Mouse (Mus musculus) kidney, embryonic 15.5 days (tissue): ENCODE data around the gene Olfr543. TPM values are rescaled to one million over a fixed set of nuclear protein-coding genes. Genes with fewer than 3 reads are reported as not detected.
A peak's percentile ranks its signal among the peaks of the same experiment; 100 is the strongest.
"Not testable (repeated sequence)": the region's sequence is repeated elsewhere in the genome, so short reads cannot be mapped to it uniquely, and the experiment has no call there.

Experiments
- ATAC-seq: fragments of 200-750 bp; cut with Nextera tagmentation; replicated peaks from 2 replicates; pipeline ENCODE4 v1.8.0; 2017; ENCODE audit warnings: moderate TSS enrichment; ENCODE audit not compliant: low FRiP score
- H3K27ac ChIP-seq: fragments of 300-500 bp; sonication (generic); 2 replicates; pipeline ENCODE4 v1.5.1; 2015; ENCODE audit warnings: mild to moderate bottlenecking, inconsistent platforms
- H3K27me3 ChIP-seq: fragments of 300-500 bp; sonication (generic); 2 replicates; pipeline ENCODE4 v1.6.1; 2015; ENCODE audit warnings: inconsistent platforms
- H3K36me3 ChIP-seq: fragments of 300-500 bp; sonication (generic); 2 replicates; pipeline ENCODE4 v1.6.1; 2015; ENCODE audit warnings: inconsistent platforms
- H3K4me1 ChIP-seq: fragments of 300-500 bp; sonication (generic); 2 replicates; pipeline ENCODE4 v1.6.1; 2015; ENCODE audit warnings: inconsistent platforms
- H3K4me2 ChIP-seq: fragments of 300-500 bp; sonication (generic); 2 replicates; pipeline ENCODE4 v1.6.1; 2015; ENCODE audit warnings: moderate library complexity, mild to moderate bottlenecking, inconsistent platforms
- H3K4me3 ChIP-seq: fragments of 300-500 bp; sonication (generic); replicated peaks from 2 replicates; pipeline ENCODE4 v1.5.1; 2015; ENCODE audit warnings: mild to moderate bottlenecking, inconsistent platforms
- H3K9ac ChIP-seq: fragments of 300-500 bp; sonication (generic); 2 replicates; pipeline ENCODE4 v1.6.1; 2015; ENCODE audit warnings: mild to moderate bottlenecking, inconsistent platforms
- H3K9me3 ChIP-seq: fragments of 300-500 bp; sonication (generic); replicated peaks from 2 replicates; pipeline ENCODE4 v1.6.1; 2016; ENCODE audit warnings: inconsistent platforms
- WGBS: fragments of 180-500 bp; shearing (Covaris S2); methylation state at CpG from one replicate; pipeline ENCODE4 v1.1.7; 2015; ENCODE audit warnings: mixed read lengths; 5-methylcytosine and 5-hydroxymethylcytosine counted together
- polyA plus RNA-seq: library from polyadenylated mRNA; unstranded; fragments of >200 nt; fragmentation: Nextera tagmentation; extraction: Ambion mirVana; gene quantifications from 2 replicates; pipeline ENCODE4 v1.2.1, GENCODE M21; 2015

Gene Olfr543
- polyA plus RNA-seq, 1 experiment from 2014 or later: 0.38 TPM

DNA sequence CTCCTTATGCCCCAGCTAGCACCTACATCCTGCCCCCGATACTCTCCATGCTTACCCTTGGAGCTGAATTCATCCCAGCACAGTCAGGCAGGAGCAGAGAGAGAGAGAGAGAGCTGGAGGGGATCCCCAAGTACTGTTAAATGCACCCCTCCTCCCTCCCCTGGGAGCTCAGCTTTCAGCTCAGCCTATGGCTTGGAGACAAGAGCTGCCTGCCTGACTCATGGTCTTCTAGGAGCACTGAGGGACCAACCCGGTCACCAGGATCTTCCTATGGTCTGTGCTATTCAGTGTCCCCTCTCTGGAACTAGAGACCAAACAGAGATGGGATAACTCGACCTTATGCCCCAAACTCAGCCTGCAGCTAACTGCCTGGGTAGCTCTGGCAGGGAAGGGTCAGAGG, 18.0 kb upstream of the Olfr543 start, which contains the start of gene Olfr545:
Gene Olfr545, minus strand, starts transcription at position 101 of the 400 bp plus-strand sequence.
- H3K27me3 ChIP-seq: no peaks in the 10 kb centered on the region
- no peaks in the 10 kb centered on the region for H3K9me3 ChIP-seq
- H3K9ac ChIP-seq: no peak within 1 kb of the TSS
- no peaks in the 10 kb centered on the region for H3K4me1 ChIP-seq
- no peak within 1 kb of the TSS for H3K27ac ChIP-seq
- ATAC-seq: no peak
- no peaks in the 10 kb centered on the region for H3K36me3 ChIP-seq
- WGBS: 68% methylated on average over 3 of the region's 3 CpGs
- H3K4me3 ChIP-seq: no peak within 1 kb of the TSS
- no peak within 1 kb of the TSS for H3K4me2 ChIP-seq

GRCm38 (mm10) chr7:102494416-102494815, 12.9 kb upstream of the Olfr543 start:
- H3K36me3 ChIP-seq, H3K4me3 ChIP-seq, H3K9me3 ChIP-seq, H3K9ac ChIP-seq, H3K4me1 ChIP-seq, H3K27ac ChIP-seq, H3K4me2 ChIP-seq, ATAC-seq, H3K27me3 ChIP-seq: not testable (repeated sequence)
- WGBS: 54% methylated on average over 7 of the region's 7 CpGs

GRCm38 (mm10) chr7:102488161-102488560, 6.7 kb upstream of the Olfr543 start, which contains the start of gene Olfr544:
Gene Olfr544, minus strand, starts transcription at chr7:102488313.
- Histone ChIP-seq H3K27ac (no peak within 1 kb of the TSS), H3K4me1 (no peaks in the 10 kb centered on the region), H3K27me3 (no peaks in the 10 kb centered on the region), H3K4me3 (no peak within 1 kb of the TSS), H3K4me2 (no peak within 1 kb of the TSS), H3K9ac (no peak within 1 kb of the TSS), H3K36me3 (no peaks in the 10 kb centered on the region), H3K9me3 (no peaks in the 10 kb centered on the region)
- 38% methylated on average over 1 of the region's 1 CpGs for WGBS
- ATAC-seq: no peak

DNA sequence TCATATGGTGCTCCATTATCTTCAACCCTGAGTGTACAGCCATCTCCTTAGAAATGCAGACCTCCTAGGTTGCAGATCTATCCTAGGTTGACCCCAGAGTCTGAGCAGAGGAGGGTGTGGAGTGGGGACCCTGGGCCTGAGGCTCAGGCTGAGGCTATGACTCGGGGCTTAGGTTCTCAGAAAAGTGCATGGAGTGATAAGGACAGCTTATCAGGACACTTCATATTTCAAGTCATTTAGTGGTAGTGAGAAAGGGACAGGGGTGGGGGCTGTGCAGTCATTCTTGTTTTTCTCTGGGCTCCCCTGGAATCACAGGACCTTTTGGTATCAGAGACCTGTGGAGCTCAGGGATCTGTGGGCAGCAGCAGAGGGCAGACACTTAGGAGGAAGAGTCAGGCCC, 4.6 kb upstream of the Olfr543 start:
- Histone ChIP-seq H3K36me3 (no peaks in the 10 kb centered on the region), H3K4me2 (no peak overlapping the region), H3K27ac (no peak overlapping the region), H3K4me1 (no peaks in the 10 kb centered on the region), H3K27me3 (no peaks in the 10 kb centered on the region), H3K9ac (no peak overlapping the region), H3K9me3 (no peaks in the 10 kb centered on the region), H3K4me3 (no peak overlapping the region)
- 67% methylated on average over 1 of the region's 1 CpGs for WGBS
- no peak for ATAC-seq

DNA sequence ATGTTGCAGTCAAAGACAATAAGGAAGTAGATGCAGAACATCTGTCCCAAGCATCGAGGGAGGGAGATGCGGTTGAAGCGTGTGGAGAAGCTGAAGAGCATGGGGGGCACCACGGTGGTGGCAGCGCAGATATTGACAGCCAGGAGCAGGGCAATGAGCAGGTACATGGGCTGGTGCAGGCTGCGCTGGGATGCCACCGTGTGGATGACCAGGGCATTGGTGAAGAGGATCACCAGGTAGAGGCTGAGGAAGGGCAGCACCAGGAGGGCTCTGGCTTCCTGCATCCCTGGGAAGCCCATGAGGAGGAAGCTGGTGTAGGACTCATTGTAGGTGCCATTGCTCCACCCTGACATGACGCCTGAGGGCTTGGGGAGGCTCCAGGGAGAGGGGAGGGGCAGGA, 3.3 kb upstream of the Olfr543 start:
- H3K4me2 ChIP-seq, H3K9ac ChIP-seq, H3K4me3 ChIP-seq, H3K27me3 ChIP-seq, H3K27ac ChIP-seq, H3K4me1 ChIP-seq, ATAC-seq, H3K9me3 ChIP-seq, H3K36me3 ChIP-seq: not testable (repeated sequence)
- WGBS: 65% methylated on average over 8 of the region's 8 CpGs

- 95% methylated on average over 2 of the region's 2 CpGs for WGBS
- H3K4me3 ChIP-seq: no peak overlapping the region
- H3K9ac ChIP-seq: no peak overlapping the region
- peaks cover 4% of the 10 kb centered on the region; the same call in 1 of the 2 replicates for H3K4me1 ChIP-seq
- no peak overlapping the region for H3K4me2 ChIP-seq
- no peak overlapping the region for H3K27ac ChIP-seq
- H3K36me3 ChIP-seq: no peaks in the 10 kb centered on the region
- no peaks in the 10 kb centered on the region for H3K9me3 ChIP-seq
- H3K27me3 ChIP-seq: no peaks in the 10 kb centered on the region
- no peak for ATAC-seq
These were observed 2.2 kb upstream of the Olfr543 start for GRCm38 (mm10) chr7:102483665-102484064.

- Histone ChIP-seq H3K4me2 (no peak overlapping the region), H3K9ac (no peak overlapping the region), H3K27me3 (no peaks in the 10 kb centered on the region), H3K4me1 (peaks cover 4% of the 10 kb centered on the region; the same call in 1 of the 2 replicates), H3K9me3 (no peaks in the 10 kb centered on the region), H3K4me3 (no peak overlapping the region), H3K27ac (no peak overlapping the region), H3K36me3 (no peaks in the 10 kb centered on the region)
- ATAC-seq: no peak
- WGBS: 72% methylated on average over 4 of the region's 4 CpGs
These were observed 658 bp downstream of the Olfr543 start for GRCm38 (mm10) chr7:102480821-102481220.

GRCm38 (mm10) chr7:102479368-102480078, 2.0 kb downstream of the Olfr543 start:
- H3K27ac ChIP-seq: 0 out of 2 replicates have a peak overlapping the region, but pooled peaks have one; percentile 1
- H3K9me3 ChIP-seq: no peaks in the 10 kb centered on the region
- 53% methylated on average over 5 of the region's 5 CpGs for WGBS
- no peaks in the 10 kb centered on the region for H3K36me3 ChIP-seq
- no peak overlapping the region for H3K9ac ChIP-seq
- no peak for ATAC-seq
- H3K4me2 ChIP-seq: no peak overlapping the region
- H3K27me3 ChIP-seq: no peaks in the 10 kb centered on the region
- no peak overlapping the region for H3K4me3 ChIP-seq
- H3K4me1 ChIP-seq: peaks cover 4% of the 10 kb centered on the region; the same call in 1 of the 2 replicates

DNA sequence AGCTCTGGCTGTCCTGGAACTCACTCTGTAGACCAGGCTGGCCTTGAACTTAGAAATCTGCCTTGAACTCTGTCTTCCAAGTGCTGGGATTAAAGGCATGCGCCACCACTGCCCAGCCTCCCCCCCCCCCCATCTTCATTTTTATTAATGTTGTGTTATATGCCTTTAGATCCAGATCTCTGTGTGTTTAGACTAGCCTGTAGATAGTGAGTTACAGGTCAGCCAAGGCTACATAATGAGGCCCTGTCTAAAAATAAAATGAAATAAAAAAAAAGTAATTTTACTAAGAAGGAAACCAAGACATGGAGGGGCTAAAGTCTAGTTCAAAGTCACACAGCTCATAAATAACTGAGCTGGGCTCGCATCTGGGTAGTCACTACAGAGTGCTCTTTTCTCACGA, 2.6 kb downstream of the Olfr543 start:
- no peaks in the 10 kb centered on the region for H3K9me3 ChIP-seq
- H3K9ac ChIP-seq: no peak overlapping the region
- no peak for ATAC-seq
- H3K36me3 ChIP-seq: no peaks in the 10 kb centered on the region
- no peaks in the 10 kb centered on the region for H3K27me3 ChIP-seq
- no peak overlapping the region for H3K4me2 ChIP-seq
- 0 out of 2 replicates have a peak overlapping the region, but pooled peaks have one; percentile 1 for H3K27ac ChIP-seq
- H3K4me3 ChIP-seq: no peak overlapping the region
- H3K4me1 ChIP-seq: peaks cover 4% of the 10 kb centered on the region; the same call in 1 of the 2 replicates
- 53% methylated on average over 3 of the region's 3 CpGs for WGBS

- no peaks in the 10 kb centered on the region for H3K9me3 ChIP-seq
- no peaks in the 10 kb centered on the region for H3K36me3 ChIP-seq
- H3K9ac ChIP-seq: no peak overlapping the region
- WGBS: 86% methylated on average over 4 of the region's 4 CpGs
- no peaks in the 10 kb centered on the region for H3K27me3 ChIP-seq
- no peak overlapping the region for H3K27ac ChIP-seq
- H3K4me1 ChIP-seq: peaks cover 4% of the 10 kb centered on the region; the same call in 1 of the 2 replicates
- ATAC-seq: no peak
- H3K4me3 ChIP-seq: no peak overlapping the region
- no peak overlapping the region for H3K4me2 ChIP-seq
These were observed 3.1 kb downstream of the Olfr543 start for GRCm38 (mm10) chr7:102478425-102478824.

DNA sequence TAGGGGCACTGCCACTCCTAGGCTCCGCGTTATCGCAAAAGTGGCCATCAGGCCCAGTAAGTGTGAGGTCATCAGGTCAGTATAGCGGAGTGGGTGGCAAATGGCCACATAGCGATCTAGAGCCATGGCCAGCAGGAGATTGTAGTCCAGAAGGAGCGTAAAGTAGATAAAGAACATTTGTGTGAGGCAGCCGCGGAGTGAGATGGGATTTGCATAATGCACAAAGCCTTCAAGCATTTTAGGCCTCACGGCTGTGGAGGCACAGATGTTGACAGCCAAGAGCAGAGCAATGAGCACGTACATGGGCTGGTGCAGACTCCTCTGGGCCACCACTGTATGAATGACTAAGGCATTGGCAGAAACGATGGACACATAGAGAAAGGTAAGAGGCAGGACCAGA, 4.1 kb downstream of the Olfr543 start:
- Histone ChIP-seq H3K4me2 (no peak overlapping the region), H3K9ac (no peak overlapping the region), H3K27ac (no peak overlapping the region), H3K9me3 (no peaks in the 10 kb centered on the region), H3K4me1 (peaks cover 4% of the 10 kb centered on the region; the same call in 1 of the 2 replicates), H3K36me3 (no peaks in the 10 kb centered on the region), H3K27me3 (no peaks in the 10 kb centered on the region), H3K4me3 (no peak overlapping the region)
- no peak for ATAC-seq
- 89% methylated on average over 11 of the region's 11 CpGs for WGBS

GRCm38 (mm10) chr7:102476601-102477000, 4.9 kb downstream of the Olfr543 start:
- no peaks in the 10 kb centered on the region for H3K27me3 ChIP-seq
- ATAC-seq: no peak
- WGBS: 94% methylated on average over 5 of the region's 5 CpGs
- H3K9ac ChIP-seq: no peak overlapping the region
- H3K36me3 ChIP-seq: no peaks in the 10 kb centered on the region
- H3K4me3 ChIP-seq: no peak overlapping the region
- H3K9me3 ChIP-seq: no peaks in the 10 kb centered on the region
- H3K4me1 ChIP-seq: peaks cover 4% of the 10 kb centered on the region; the same call in 1 of the 2 replicates
- H3K4me2 ChIP-seq: no peak overlapping the region
- H3K27ac ChIP-seq: no peak overlapping the region
